Comparison of ENCODE assay signal across 16 mouse cellular contexts in genomic region chr1:38532581-38532980, GRCm38 (mm10).
"Had no signal": no experiment of that assay in that cellular context is flagged by ENCODE, and none has a peak within 500 bp of the region (broad histone marks: within the 10 kb centered on the region; RNA-seq: fewer than 3 reads in every experiment).

No protein-coding gene starts in this region.

- H3K9me3 ChIP-seq: limb, embryonic 13.5 days; liver, embryonic 12.5 days; liver, embryonic 15.5 days; lung, embryonic 15.5 days; midbrain, embryonic 13.5 days had no signal

- ATAC-seq: liver, embryonic 12.5 days; midbrain, embryonic 13.5 days; midbrain, embryonic 16.5 days had no signal

- H3K4me3 ChIP-seq: limb, embryonic 13.5 days; liver, embryonic 12.5 days; liver, embryonic 15.5 days; lung, embryonic 15.5 days; midbrain, embryonic 13.5 days had no signal

- H3K4me1 ChIP-seq: liver, embryonic 12.5 days; liver, embryonic 15.5 days; lung, embryonic 15.5 days had no signal

- DNase-seq: kidney, adult 18-20 months; kidney, adult 9 months; kidney, postnatal 14 days; kidney, postnatal 4 days; left cerebral cortex, postnatal 4 days; liver; lung, adult 18-20 months; lung, postnatal 10 days; lung, postnatal 36 days; thymus, postnatal 25 days had no signal

- H3K4me2 ChIP-seq: limb, embryonic 13.5 days; liver, embryonic 12.5 days; liver, embryonic 15.5 days; lung, embryonic 15.5 days; midbrain, embryonic 13.5 days had no signal

- H3K27ac ChIP-seq: limb, embryonic 13.5 days; liver, embryonic 12.5 days; liver, embryonic 15.5 days; lung, embryonic 15.5 days; midbrain, embryonic 13.5 days had no signal

- H3K27me3 ChIP-seq: limb, embryonic 13.5 days; liver, embryonic 12.5 days; liver, embryonic 15.5 days; lung, embryonic 15.5 days; midbrain, embryonic 13.5 days had no signal

- H3K9ac ChIP-seq: limb, embryonic 13.5 days; liver, embryonic 12.5 days; liver, embryonic 15.5 days; lung, embryonic 15.5 days; midbrain, embryonic 13.5 days had no signal

- H3K36me3 ChIP-seq: liver, embryonic 12.5 days; liver, embryonic 15.5 days; lung, embryonic 15.5 days had no signal
